Mouse (Mus musculus) fibroblast of lung, adult 2 months (primary cell): ENCODE results near the gene Nkx2-9.

Experiments
- DNase-seq: peaks from one replicate; pipeline ENCODE4 v3.0.0-alpha.2; 2011; ENCODE audit warnings: low read depth

The Nkx2-9 gene

DNA sequence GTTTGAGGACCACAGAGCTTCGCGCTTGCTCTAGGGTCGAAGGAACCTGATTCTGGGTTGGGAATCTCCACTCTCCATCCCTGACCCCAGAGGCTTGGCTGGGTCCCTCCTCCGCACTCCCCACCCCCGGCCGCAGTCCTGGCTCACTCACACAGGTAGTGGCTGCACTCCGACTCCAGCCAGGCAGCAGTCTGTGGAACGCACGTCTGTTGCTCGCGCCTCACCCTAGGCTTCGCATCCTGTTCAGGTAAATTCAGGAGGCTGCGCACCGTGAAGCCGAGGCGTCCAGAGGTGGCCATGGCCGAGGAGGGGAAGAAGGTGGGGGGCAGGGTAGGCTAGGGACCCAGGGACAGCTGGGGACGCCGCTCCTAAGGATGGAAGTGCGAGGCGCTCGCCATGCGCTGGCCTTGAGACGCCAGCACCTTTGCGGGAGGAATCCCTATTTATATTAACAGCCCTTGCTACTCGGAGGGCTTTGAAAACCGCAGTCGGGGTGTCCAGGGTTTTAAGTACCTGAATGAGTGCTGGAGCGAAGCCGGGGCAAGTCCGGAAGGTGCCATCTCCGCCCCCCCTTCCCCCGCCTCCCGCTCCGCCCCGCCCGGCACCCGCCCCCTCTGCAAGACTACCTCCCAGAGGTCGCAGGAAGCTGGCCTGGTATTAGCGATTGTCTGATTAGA is at the start of gene Nkx2-9:
Nkx2-9 (minus strand) TSS at position 524 of the 677 bp plus-strand sequence.
- DNase-seq: no peak

DNA sequence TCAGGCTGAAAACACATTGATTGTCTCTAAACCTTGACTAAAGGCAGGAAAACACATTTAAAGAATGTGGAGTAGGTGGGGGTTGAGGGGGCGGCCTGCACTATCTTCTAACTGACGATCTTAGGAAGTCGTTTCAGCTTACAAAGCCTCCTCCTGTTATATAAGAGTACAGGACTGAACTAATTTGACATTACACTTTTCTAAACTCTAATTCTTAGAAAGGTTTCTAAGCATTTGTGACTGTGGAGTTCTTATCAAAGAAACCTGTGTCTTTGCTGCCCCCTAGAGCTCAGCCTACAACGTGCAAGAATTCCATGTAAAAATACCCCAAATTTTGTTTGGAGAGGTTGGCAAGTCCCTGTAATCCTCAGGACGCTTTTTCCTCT is 24.1 kb upstream of the Nkx2-9 start:
- DNase-seq: no peak

DNA sequence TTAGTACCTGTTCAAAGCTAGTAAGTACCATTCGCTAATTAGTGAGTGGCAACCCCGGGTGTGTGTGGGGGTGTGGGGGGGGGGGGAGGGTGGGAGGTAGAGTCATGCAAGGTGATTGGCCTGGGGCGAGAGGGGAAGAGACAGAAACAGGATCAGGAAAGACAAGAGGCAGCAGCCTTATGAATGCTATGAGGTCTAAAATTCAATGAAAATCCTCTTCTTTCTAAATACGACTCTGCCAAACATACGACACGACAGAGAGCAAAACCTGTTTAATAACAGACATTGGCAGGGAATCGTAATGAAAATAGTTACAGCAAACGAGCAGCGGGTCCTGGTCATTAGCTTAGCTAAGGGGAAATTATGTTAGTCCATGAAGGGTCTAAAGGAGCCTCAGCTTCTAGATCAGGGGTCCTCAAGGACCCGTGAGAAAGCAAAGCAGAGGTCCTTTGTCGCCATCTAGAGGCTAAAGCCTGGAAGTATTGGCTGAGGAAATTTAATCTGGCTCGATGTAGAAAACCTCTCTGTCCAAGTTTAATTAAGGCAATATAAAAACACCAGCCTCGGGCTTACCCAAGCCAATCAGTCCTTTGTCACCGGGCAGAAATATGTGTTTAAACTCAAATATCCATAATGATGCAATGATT is 23.6 kb upstream of the Nkx2-9 start:
- no peak for DNase-seq

DNA sequence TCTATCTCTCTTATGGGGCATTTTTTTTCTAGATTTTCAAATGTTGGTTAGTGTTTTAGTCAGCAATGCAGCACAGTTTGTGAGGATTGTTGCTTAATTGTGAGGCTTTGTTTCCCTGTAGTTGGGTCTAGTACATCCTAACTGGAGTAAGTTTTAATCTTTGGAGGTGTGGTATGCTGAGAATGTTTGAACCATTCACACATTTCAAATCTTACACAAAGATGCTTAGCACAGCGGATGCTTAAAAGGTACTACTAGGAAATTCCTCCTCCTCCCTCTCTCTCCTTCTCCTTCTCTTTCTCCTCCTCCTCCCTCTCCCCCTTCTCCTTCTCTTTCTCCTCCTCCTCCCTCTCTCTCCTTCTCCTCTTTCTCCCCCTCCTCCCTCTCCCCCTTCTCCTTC is 3.0 kb upstream of the Nkx2-9 start:
- DNase-seq: no peak

DNA sequence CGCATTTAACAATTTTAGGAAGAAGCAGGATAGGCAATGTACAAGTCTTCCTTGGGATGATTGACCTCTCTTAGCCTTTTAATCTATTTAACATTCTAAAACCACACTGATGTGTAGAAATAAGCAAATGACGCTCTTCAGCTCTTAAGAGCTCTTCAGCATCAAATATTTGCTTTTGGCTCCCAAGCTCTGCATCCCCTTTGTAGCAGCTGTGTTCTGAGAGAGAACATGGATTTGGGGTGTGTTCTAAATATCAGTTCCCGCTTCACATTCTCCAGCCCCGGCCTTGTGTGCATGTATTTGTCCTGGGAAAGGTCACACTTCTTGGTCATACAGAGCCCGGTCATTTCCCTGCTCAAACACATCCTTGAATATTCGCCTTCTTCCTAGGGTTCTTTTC is 2.3 kb upstream of the Nkx2-9 start:
- DNase-seq: no peak

DNA sequence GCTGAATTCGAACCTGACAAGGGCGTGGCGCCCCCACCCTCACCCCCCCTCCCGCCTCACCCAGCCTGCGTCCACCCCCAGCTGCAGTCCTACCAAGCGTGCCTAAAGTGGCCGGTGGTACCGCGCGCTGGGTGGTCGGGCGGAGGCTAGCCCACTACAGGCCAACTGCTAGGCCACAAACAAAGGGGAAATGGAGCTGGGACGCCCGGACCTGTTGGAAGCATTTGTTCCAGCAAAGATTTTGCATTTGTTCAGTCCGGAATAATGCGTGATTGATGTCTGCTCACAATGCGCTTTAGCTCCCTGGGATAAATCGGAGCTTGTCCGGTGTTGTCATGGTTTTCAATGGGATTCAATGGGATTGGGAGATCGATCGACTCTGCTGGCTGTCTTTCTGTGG is 1.4 kb upstream of the Nkx2-9 start:
- DNase-seq: no peak

DNA sequence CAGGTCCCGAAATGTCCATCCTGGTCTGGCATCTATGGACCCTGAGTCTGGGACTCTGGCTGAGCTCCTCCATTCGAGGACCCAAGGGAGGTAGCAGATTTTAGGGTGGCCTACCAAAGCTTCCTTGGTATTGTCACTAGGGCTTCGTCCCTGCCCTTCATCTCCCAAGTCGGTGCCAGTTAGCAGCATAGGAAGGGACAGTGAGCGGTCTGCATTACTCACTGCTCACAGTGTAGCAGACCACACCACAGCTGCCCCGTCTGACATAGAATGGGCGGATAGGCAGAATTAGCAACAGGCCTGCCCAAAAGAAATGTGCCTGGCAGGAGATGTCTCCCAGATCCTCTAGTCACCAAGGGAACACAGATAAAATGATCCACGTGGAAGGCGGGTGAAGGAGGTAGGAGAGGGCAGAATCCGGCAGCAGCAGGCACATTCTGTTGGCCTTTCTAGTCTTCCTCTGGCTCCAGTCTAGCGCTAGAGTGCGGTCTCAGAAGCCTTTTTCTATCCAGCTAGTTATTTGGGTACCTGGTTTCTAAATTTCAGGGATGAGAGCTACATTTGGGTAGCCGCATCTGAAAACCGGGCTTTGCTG is 929 bp upstream of the Nkx2-9 start:
- no peak for DNase-seq

DNA sequence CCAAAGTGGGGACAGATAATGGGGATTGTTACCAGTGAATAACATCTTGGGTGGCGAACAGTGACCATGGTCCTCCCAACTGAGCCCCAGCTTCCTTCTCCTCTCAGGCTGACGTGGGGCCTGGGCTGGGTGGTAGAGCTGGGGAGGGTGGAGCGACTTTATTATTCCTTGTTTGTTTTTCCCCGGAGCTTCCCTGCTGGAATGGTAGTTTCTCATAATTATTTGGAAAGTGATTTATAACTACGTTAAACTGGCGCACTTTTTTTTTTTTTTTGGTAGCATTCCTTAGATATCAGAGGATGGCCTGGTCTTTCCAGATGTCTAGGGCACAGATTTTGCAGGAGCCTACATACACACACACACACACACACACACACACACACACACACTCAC is 350 bp upstream of the Nkx2-9 start:
- DNase-seq: no peak

DNA sequence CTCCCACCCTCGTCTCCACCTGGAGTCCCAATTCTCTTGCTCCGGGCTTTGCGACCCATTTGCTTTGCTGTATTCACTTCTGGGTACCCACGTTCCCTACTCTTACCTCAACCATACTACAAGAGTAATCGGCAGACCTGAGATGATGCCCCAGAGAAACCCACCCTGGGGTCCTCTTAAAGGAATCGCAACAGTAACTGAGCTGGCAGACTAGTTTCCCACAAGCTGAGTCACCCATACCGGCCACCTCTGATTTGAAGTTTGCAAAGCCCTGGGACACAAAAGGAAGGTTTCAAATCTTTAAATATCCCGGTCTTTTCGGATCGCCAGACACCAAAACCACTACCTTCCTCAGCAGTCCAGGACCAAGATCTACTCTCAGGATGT is 742 bp downstream of the Nkx2-9 start:
- no peak for DNase-seq

DNA sequence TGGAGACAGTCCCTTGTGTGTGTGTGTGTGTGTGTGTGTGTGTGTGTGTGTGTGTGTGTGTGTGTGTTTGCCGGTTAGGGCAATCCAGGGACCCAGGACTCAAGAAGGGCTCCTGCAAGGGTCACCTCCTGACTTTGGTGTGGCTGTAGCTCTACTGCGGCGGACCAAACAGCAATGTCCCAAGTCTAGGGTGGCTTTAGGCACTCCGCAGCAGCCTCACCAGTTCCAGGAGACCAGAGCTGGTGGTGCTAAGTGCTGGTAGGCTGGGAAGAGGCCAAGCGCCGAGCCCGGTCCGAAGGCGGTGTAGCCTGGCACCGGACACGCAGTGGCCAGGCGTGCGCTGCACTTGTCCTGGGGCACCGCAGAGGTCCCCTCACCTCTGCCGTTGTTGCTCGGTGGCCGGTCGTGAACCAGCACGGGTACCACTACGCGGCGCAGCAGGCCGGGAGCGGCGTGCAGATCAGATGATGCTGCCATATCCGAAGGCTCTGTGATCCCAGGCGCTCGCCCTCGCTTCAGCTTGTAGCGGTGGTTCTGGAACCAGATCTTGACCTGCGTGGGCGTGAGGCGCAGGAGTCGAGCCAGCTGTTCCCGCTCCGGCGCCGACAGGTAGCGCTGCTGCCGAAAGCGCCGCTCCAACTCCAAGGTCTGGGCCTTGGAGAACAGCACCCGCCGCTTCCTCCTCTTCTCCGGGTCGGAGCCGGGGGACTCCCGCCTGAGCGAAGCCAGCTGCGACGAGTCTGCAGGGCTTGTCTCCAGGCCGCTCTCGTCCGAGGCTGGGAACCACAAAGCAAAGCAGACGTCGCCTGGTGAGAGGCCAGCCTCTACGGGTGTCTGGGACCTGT is 1.4 kb downstream of the Nkx2-9 start:
- no peak for DNase-seq

DNA sequence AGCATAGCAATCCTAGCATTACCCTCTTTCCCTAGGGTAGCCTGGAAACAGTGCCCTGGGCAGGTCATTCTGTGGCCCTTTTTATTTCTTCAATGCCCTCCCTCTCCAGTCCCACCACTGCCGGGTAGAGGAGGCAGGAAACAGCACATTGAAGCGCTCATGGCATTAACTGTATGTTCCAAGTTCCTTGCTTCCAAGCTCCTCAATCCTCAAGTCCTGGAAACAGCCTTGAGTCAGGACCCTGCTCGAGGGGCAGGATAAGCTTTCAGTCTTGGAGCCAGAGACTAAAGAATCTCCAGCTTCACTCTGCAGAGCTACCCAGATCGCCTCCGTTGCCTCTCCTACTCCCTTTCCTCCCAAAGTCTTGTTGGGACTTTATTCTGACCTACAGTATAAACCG is 2.2 kb downstream of the Nkx2-9 start:
- no peak for DNase-seq

DNA sequence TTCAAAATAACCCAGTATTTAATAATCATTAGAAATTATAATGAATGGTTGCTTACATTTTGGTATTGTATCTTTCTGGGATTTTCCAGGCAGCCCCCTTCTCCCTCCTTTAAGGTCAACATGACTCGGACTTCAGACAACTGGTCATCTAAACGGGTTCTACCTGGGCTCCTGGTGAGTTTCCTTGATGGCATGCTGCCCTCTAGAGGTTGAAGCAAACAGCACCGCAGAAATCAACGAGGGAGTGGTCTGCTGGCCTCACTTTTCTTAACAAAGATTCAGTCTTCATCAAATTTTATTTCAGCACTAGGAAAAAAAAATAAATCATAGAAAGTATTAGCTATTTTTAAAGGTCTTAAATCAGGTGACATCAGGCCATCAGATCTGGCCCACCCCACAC is 21.4 kb downstream of the Nkx2-9 start:
- DNase-seq: no peak

DNA sequence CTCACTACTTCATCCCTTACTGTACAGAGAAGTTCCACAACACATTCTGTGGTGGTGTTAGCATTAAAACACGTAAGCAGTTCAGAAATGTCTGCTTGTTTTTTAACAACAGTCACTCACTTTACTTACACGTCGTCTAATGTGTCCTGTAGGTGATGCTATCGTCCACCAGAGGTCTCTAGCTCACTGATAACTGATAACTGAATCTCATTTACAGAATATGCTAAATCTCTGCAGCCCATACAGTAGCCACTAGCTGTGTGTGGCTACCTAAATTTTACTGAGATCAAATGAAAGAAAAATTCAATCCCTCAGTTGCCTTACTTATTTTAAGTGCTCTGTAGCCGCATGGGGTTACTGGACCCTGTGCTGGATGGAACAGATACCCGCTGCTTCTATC is 25.3 kb downstream of the Nkx2-9 start:
- no peak for DNase-seq
